Mouse (Mus musculus) CD8-positive naive resting alpha-beta T cell, adult 2 months (primary cell): ENCODE results near the gene Cbx7.
"Not testable (repeated sequence)": the region's sequence is repeated elsewhere in the genome, so short reads cannot be mapped to it uniquely, and the experiment has no call there.

Source experiments
- DNase-seq, 2 experiments: peaks; one replicate each; pipeline ENCODE4 v3.0.0; 2022; ENCODE audit warnings: low read depth in 2 of 2, low spot score in 2 of 2

The Cbx7 gene

DNA sequence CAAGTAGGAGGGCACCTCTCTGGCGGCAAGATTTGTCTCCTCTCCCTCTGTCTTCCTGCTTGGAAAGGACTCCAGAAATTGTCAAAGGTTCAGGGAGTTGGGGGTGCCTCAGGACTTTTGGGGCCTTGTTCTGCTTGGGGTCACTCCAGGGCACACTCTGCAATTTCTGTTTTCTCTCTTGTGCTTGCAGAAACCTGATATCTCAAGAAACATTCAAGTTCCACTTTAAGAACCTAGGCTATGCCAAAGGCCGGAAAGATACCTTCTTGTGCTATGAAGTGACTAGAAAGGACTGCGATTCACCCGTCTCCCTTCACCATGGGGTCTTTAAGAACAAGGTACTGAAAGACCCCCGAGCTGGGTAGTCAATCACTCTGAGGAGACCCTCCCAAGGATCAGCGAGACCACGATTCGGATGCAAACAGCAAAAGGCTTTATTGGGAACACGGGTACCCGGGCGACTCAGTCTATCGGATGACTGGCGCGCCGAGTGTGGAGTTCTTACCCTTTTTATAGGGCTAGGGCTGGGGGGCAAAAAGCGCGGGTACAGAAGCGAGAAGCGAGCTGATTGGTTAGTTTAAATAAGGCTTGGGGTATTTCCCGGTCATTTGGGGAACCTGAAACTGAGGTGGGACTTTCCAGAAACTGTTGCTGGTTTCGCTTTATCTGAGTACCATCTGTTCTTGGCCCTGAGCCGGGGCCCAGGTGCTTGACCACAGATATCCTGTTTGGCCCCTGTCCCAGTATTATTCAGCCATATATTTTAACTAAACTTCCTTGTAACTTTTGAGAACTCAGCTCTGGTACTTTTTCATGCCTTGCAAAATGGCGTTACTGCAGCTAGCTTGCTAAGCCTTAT lies 75.5 kb downstream of the Cbx7 start:
- not testable (repeated sequence) for DNase-seq

GRCm38 (mm10) chr15:79894343-79894742 lies 76.6 kb downstream of the Cbx7 start:
- no peak for DNase-seq

GRCm38 (mm10) chr15:79893824-79894123 lies 77.1 kb downstream of the Cbx7 start:
- DNase-seq = no peak

GRCm38 (mm10) chr15:79892995-79893823 lies 77.7 kb downstream of the Cbx7 start:
- DNase-seq = no peak

DNA sequence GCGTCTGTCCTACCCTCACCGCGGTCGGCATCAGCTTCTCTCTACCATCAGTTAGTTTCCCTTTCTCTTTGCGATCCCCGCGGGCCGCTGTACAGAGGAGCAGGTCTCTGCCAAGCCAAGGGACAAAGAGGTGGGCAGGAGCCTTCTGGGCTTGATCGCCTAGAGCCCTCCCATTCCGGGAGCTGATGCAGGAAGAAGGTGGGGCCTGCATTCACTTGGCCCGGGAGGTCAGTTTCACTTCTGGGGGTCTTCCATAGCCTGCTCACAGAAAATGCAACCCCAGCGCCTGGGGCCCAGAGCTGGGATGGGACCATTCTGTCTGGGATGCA lies 78.7 kb downstream of the Cbx7 start:
- DNase-seq = peak; percentile 31 to 36

DNA sequence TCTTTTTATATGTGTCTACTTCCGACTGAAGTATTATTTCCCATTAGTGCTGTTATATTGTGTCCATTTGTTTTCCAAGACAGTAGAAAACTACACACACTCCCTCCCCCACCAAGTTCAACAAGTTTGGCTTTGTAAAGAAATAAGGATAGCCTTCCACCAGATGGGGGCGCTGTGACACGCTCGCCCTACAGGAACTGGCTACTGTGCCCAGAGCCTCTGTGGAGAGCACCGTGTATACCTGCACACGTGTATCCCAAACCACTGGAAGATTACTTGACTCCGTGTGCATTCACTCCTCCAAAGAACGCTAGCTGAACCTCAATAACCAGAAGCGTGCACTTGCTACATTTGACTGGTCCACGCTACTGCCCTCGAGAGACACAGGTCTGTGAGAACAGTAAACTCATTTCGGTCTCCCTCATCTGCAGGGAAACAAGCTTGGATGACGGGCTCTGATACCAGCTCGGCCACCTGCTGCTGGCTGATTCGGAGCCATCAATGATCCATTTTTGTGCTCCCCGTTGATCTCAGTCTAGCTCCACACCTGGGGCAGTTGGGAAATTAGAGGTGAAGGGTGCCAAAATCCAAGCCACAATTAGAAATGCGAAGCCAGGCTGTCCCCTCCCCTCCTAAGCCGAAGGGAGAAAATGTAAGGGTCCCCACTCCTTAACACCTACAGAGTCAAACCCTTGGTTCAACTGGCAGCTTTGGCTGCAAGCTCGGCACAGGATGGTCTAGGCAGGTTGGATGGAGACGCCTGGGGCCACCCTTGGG lies 79.3 kb downstream of the Cbx7 start, which contains the start of gene Apobec3:
Apobec3 (plus strand) TSS at position 224 of the 777 bp plus-strand sequence.
- peak; percentile 77 to 84 for DNase-seq

DNA sequence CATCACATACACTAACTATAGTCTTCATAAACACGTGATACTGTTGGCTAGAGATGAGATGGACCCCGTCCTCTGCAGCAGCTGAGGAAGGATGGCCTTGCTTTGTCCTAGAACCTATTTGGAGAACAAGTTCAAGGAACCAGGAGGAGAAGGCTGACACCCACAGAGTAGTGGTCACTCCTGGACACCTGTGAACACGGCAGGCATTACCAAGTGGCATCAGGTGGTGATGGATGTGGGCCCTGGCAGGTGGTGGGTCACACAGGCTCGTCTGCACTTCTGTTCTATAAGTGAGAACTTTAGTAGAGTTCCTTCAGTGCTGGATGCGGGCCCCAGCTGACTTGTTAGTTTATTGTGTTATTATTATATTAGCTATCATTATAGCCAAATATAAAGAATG lies 86.1 kb downstream of the Cbx7 start:
- DNase-seq = no peak

DNA sequence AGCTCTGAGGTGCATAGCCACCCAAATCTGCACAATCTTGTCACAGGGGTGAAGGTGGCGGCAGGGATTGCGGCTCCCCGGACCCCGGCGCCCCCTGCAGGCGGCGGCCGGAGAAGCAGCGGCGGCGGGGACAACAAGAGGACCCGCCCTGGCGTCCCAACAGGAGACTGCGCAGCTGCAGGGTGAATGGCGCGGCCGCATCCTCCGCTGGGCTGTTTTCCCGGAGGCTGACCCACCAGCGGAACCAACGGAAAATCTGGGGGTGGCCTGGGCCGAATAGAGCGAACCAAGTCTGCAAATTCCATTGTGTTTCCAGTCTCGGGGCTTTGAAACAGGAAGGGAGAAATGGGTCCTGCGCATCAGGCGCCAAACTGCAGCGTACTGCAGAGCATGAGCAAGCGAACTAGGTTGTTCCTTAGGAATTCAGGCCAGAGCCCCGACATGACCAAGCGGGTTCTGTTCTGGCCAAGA lies 87.5 kb downstream of the Cbx7 start:
- DNase-seq = peak; percentile 89 to 93

GRCm38 (mm10) chr15:79882623-79883267 lies 88.2 kb downstream of the Cbx7 start:
- DNase-seq = no peak

- DNase-seq = no peak
Observed at GRCm38 (mm10) chr15:79880477-79880876, 90.4 kb downstream of the Cbx7 start.

- DNase-seq = no peak
Observed at GRCm38 (mm10) chr15:79879319-79879718, 91.6 kb downstream of the Cbx7 start.

DNA sequence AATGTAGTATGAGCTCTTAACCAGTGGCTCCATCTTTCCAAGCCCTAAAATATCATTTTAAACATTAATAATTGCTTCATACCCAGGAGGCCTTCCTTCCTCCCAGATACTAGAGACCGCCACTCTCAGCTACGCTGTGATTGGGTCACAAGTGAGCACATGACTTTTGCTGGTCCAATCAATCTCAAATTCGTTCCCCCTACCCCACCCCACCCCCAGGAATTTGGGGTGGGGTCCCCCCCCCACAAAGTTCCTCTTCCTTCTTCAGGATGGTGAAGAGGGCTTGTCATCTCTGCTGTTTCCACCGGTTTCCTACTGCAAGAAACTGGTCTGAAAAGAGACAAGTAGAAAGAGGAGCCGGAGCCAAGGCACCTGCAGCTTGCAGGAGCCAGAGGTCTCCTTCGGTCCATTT lies 92.2 kb downstream of the Cbx7 start:
- DNase-seq = no peak

DNA sequence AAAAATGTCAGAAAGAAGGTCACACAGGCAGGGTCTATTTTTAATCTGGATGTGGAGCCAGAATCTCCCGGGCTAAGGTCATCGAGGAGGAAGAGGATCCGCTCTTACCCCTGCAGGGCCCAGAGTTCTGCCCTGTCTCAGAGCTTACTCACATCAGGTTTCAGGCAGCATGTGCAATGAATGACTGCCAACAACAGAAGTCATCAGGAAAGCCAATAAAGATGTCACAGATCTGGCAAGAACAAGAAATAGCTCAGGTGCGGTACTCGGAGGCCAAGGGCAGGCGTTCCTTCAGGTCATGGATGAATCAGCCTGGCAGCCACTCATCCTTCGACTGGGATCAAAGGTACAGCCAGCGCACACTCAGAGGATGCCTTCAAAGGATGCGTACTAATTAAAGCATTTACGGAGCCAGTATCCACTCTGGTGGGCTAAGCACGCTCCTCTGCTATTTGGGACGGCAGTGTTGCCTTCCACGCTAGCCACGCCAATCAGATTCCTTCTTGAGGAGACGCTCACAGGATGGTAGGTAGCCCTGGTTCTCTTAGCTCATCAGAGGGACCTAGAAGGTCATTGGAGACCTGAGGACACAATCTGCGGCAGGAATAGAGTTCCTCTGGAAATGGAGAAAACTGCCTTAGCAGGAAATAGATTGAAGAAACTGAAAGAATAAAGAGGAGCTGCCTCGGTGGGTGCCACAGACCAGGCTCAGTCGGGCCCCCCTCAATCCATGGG lies 95.5 kb downstream of the Cbx7 start:
- DNase-seq = no peak

DNA sequence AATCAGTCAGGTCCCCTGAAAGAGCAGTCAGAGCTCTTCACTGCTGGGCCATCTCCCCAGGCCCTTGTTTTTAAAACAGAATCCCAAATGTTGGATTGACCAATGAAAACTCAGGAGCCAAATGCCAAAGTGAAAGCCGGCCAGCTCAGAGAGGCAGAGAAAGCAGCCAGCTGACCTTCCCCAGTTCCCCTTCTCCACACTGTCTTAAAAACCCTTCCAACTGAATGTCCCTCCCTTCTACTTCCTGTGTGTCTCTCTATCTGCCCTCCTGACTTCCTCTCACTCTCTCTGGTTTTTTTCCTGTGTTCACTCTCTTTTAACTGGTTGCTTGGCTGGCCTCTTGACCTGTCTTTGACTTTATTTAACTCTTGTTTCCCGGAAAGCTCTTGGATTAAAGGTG lies 96.9 kb downstream of the Cbx7 start:
- DNase-seq = no peak

- DNase-seq = no peak
Observed at GRCm38 (mm10) chr15:79873545-79873944, 97.4 kb downstream of the Cbx7 start.

DNA sequence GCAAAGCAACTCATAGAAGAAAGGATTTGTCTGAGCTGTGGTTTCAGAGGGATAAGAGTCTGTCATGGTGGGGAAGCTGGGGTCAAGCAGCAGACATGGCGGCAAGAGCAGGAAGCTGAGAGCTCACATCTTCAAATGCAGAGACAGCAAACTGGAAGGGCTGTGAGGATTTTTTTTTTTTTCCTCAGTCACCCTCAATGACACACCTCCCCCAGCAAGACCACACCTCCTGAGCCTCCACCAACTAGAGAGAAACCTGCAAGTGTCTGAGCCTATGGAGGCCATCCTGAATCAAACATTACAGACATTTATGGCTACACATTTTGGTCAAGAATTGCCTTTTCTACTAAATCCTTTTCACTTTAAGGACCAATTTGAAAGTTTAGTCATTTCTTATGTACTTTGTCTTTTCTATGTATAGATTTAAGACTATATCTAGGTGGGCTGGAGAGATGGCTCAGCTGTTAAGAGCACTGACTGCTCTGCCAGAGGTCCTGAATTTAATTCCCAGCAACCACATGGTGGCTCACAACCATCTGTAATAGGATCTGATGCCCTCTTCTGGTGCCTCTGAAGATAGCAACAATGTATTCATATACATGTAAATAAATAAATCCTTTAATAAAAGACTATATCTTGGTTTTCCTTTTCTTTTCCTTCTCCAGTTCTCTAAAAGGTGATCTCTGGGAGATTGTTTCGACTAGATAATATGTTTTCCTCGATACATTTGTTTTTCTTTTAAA lies 103.5 kb downstream of the Cbx7 start:
- DNase-seq = no peak
